Mouse (Mus musculus): Measurements from ENCODE around the gene Relch. TPM values are rescaled to one million over a fixed set of nuclear protein-coding genes. Genes with fewer than 3 reads are reported as not detected.
A peak's percentile ranks its signal among the peaks of the same experiment; 100 is the strongest.
"Not testable (repeated sequence)": the region's sequence is repeated elsewhere in the genome, so short reads cannot be mapped to it uniquely, and the experiment has no call there.

The Relch gene
- polyA plus RNA-seq, 1 experiment from 2014 or later: 49.6 TPM

- Histone ChIP-seq H3K9ac (no peak overlapping the region), H3K9me3 (no peaks in the 10 kb centered on the region), H3K4me3 (no peak overlapping the region), H3K27me3 (replicated peaks) (no peaks in the 10 kb centered on the region), H3K36me3 (replicated peaks) (peaks cover 29% of the 10 kb centered on the region; the same call in 1 of the 2 replicates), H3K4me2 (no peak overlapping the region), H3K4me1 (no peaks in the 10 kb centered on the region), H3K27ac (no peak overlapping the region)
- ATAC-seq (replicated peaks): no peak
- 96% methylated on average over 4 of the region's 4 CpGs for WGBS
These were observed 84.6 kb downstream of the Relch start for GRCm38 (mm10) chr1:105748091-105748799.

- no peaks in the 10 kb centered on the region for H3K27me3 ChIP-seq (replicated peaks)
- H3K27ac ChIP-seq: no peak overlapping the region
- no peaks in the 10 kb centered on the region for H3K9me3 ChIP-seq
- 89% methylated on average over 4 of the region's 4 CpGs for WGBS
- ATAC-seq (replicated peaks): no peak
- H3K4me3 ChIP-seq: no peak overlapping the region
- H3K36me3 ChIP-seq (replicated peaks): peaks cover 19% of the 10 kb centered on the region; the same call in 1 of the 2 replicates
- no peaks in the 10 kb centered on the region for H3K4me1 ChIP-seq
- H3K9ac ChIP-seq: no peak overlapping the region
- H3K4me2 ChIP-seq: no peak overlapping the region
These were observed 88.5 kb downstream of the Relch start for GRCm38 (mm10) chr1:105752196-105752595.

- ATAC-seq (replicated peaks): no peak
- Histone ChIP-seq H3K9ac (no peak overlapping the region), H3K4me2 (no peak overlapping the region), H3K4me1 (no peaks in the 10 kb centered on the region), H3K4me3 (no peak overlapping the region), H3K36me3 (replicated peaks) (peaks cover 16% of the 10 kb centered on the region; the same call in 1 of the 2 replicates), H3K27ac (no peak overlapping the region), H3K27me3 (replicated peaks) (no peaks in the 10 kb centered on the region), H3K9me3 (no peaks in the 10 kb centered on the region)
- 80% methylated on average over 1 of the region's 1 CpGs for WGBS
These were observed 89.3 kb downstream of the Relch start for GRCm38 (mm10) chr1:105752944-105753343.

- ATAC-seq (replicated peaks): no peak; the same call in 1 of the 2 replicates
- 98% methylated on average over 4 of the region's 4 CpGs for WGBS
These were observed 95.1 kb downstream of the Relch start for GRCm38 (mm10) chr1:105758798-105759197.

GRCm38 (mm10) chr1:105759422-105760165 lies 95.9 kb downstream of the Relch start:
- Histone ChIP-seq H3K36me3 (replicated peaks) (0 out of 2 replicates have a peak, but pooled peaks cover 1% of the 10 kb centered on the region), H3K27ac (no peak overlapping the region), H3K9me3 (no peaks in the 10 kb centered on the region), H3K4me3 (no peak overlapping the region), H3K9ac (no peak overlapping the region), H3K4me1 (no peaks in the 10 kb centered on the region), H3K27me3 (replicated peaks) (no peaks in the 10 kb centered on the region), H3K4me2 (no peak overlapping the region)
- no peak for ATAC-seq (replicated peaks)
- 82% methylated on average over 3 of the region's 3 CpGs for WGBS

More at GRCm38 (mm10) chr1:105758798-105759197, 95.1 kb downstream of the Relch start:
- Histone ChIP-seq H3K27ac (no peak overlapping the region), H3K36me3 (replicated peaks) (0 out of 2 replicates have a peak, but pooled peaks cover 3% of the 10 kb centered on the region), H3K27me3 (replicated peaks) (no peaks in the 10 kb centered on the region), H3K4me2 (no peak overlapping the region), H3K4me1 (no peaks in the 10 kb centered on the region), H3K9me3 (no peaks in the 10 kb centered on the region), H3K9ac (no peak overlapping the region), H3K4me3 (no peak overlapping the region)

GRCm38 (mm10) chr1:105765586-105765985 lies 101.9 kb downstream of the Relch start:
- Histone ChIP-seq H3K9me3 (no peaks in the 10 kb centered on the region), H3K4me2 (no peak overlapping the region), H3K4me1 (no peaks in the 10 kb centered on the region), H3K9ac (no peak overlapping the region), H3K4me3 (no peak overlapping the region), H3K27ac (no peak overlapping the region), H3K27me3 (replicated peaks) (no peaks in the 10 kb centered on the region), H3K36me3 (replicated peaks) (no peaks in the 10 kb centered on the region)
- no peak for ATAC-seq (replicated peaks)
- WGBS: 76% methylated on average over 8 of the region's 8 CpGs

- not testable (repeated sequence) for H3K4me1 ChIP-seq; H3K27ac ChIP-seq; H3K27me3 ChIP-seq (replicated peaks); H3K9ac ChIP-seq; H3K9me3 ChIP-seq; H3K4me3 ChIP-seq; H3K4me2 ChIP-seq; H3K36me3 ChIP-seq (replicated peaks); ATAC-seq (replicated peaks)
- 89% methylated on average over 9 of the region's 9 CpGs for WGBS
These were observed 102.4 kb downstream of the Relch start for GRCm38 (mm10) chr1:105766099-105766498.

- Histone ChIP-seq H3K27ac (no peak overlapping the region), H3K4me3 (no peak overlapping the region), H3K4me2 (no peak overlapping the region), H3K9ac (no peak overlapping the region), H3K4me1 (no peaks in the 10 kb centered on the region), H3K9me3 (no peaks in the 10 kb centered on the region), H3K36me3 (replicated peaks) (no peaks in the 10 kb centered on the region), H3K27me3 (replicated peaks) (no peaks in the 10 kb centered on the region)
- ATAC-seq (replicated peaks): no peak
- 89% methylated on average over 2 of the region's 2 CpGs for WGBS
These were observed 104.7 kb downstream of the Relch start for GRCm38 (mm10) chr1:105768397-105768796.

GRCm38 (mm10) chr1:105770685-105771084 lies 107.0 kb downstream of the Relch start:
- H3K9ac ChIP-seq: no peak overlapping the region
- ATAC-seq (replicated peaks): no peak
- H3K4me2 ChIP-seq: no peak overlapping the region
- no peaks in the 10 kb centered on the region for H3K27me3 ChIP-seq (replicated peaks)
- no peaks in the 10 kb centered on the region for H3K4me1 ChIP-seq
- no peaks in the 10 kb centered on the region for H3K36me3 ChIP-seq (replicated peaks)
- no peaks in the 10 kb centered on the region for H3K9me3 ChIP-seq
- H3K4me3 ChIP-seq: no peak overlapping the region
- no peak overlapping the region for H3K27ac ChIP-seq
- WGBS: 78% methylated on average over 2 of the region's 2 CpGs

- Histone ChIP-seq H3K4me3 (no peak overlapping the region), H3K4me1 (peaks cover 12% of the 10 kb centered on the region), H3K36me3 (replicated peaks) (no peaks in the 10 kb centered on the region), H3K9ac (no peak overlapping the region), H3K27me3 (replicated peaks) (peaks cover 7% of the 10 kb centered on the region), H3K27ac (no peak overlapping the region), H3K9me3 (no peaks in the 10 kb centered on the region), H3K4me2 (no peak overlapping the region)
- ATAC-seq (replicated peaks): no peak
- WGBS: 85% methylated on average over 4 of the region's 4 CpGs
These were observed 112.8 kb downstream of the Relch start for GRCm38 (mm10) chr1:105776426-105776825.

- H3K4me3 ChIP-seq: peak overlapping the region; percentile 51
- H3K36me3 ChIP-seq (replicated peaks): no peaks in the 10 kb centered on the region
- peaks cover 13% of the 10 kb centered on the region for H3K4me1 ChIP-seq
- 34% methylated on average over 12 of the region's 12 CpGs for WGBS
- peak overlapping the region; percentile 59 for H3K9ac ChIP-seq
- no peak overlapping the region for H3K27ac ChIP-seq
- H3K9me3 ChIP-seq: no peaks in the 10 kb centered on the region
- peak overlapping the region; percentile 86 for H3K4me2 ChIP-seq
- no peak for ATAC-seq (replicated peaks)
- peaks cover 14% of the 10 kb centered on the region for H3K27me3 ChIP-seq (replicated peaks)
These were observed 116.4 kb downstream of the Relch start for GRCm38 (mm10) chr1:105780079-105780456.

GRCm38 (mm10) chr1:105780457-105781364 lies 117.0 kb downstream of the Relch start, which contains the start of gene Tnfrsf11a:
Gene Tnfrsf11a, plus strand, starts transcription at chr1:105780718.
- Histone ChIP-seq H3K4me2 (peak within 1 kb of the TSS; percentile 86), H3K9me3 (no peaks in the 10 kb centered on the region), H3K27ac (no peak within 1 kb of the TSS), H3K36me3 (replicated peaks) (no peaks in the 10 kb centered on the region), H3K27me3 (replicated peaks) (peaks cover 14% of the 10 kb centered on the region), H3K4me1 (peaks cover 13% of the 10 kb centered on the region), H3K9ac (peak within 1 kb of the TSS; percentile 59), H3K4me3 (peak within 1 kb of the TSS; percentile 51)
- WGBS: 2% methylated on average over 77 of the region's 77 CpGs
- peak; percentile 90 for ATAC-seq (replicated peaks)

All from midbrain, embryonic 15.5 days (tissue).